9 mouse cellular contexts compared by ENCODE assay signal in genomic region chr17:64407255-64408011, GRCm38 (mm10).
DNase-seq lines count a peak whose midpoint lies in the region; ATAC-seq and TF ChIP-seq lines count a peak whose summit lies in the region.
"Had no signal": no experiment of that assay in that cellular context is flagged by ENCODE, and none has a peak within 500 bp of the region (broad histone marks: within the 10 kb centered on the region; RNA-seq: fewer than 3 reads in every experiment).

No protein-coding gene starts in this region.

- H3K9ac ChIP-seq in lung, embryonic 14.5 days: no peak overlapping the region
- H3K9ac ChIP-seq: intestine, embryonic 15.5 days; liver, embryonic 15.5 days had no signal

- H3K27ac ChIP-seq in lung, embryonic 14.5 days (ENCODE audit: low read depth): no peak overlapping the region
- peak overlapping the region; percentile 57 for H3K27ac ChIP-seq in embryonic facial prominence, embryonic 10.5 days (replicated peaks)
- H3K27ac ChIP-seq: intestine, embryonic 15.5 days; liver, embryonic 15.5 days had no signal

- TF ChIP-seq POLR2A in myocyte (IDR thresholded peaks at IDR 0.05; ENCODE audit: insufficient read length, low read depth): no peak

- TF ChIP-seq CTCF in lung, embryonic 14.5 days (IDR thresholded peaks at IDR 0.05; ENCODE audit: low read depth): no peak

- H3K9me3 ChIP-seq in lung, embryonic 14.5 days (ENCODE audit: low read depth, low read length): no peaks in the 10 kb centered on the region
- H3K9me3 ChIP-seq in embryonic facial prominence, embryonic 10.5 days: no peaks in the 10 kb centered on the region
- H3K9me3 ChIP-seq: intestine, embryonic 15.5 days; liver, embryonic 15.5 days had no signal

- H3K4me2 ChIP-seq in lung, embryonic 14.5 days: no peak overlapping the region
- peak overlapping the region; percentile 81 for H3K4me2 ChIP-seq in myocyte (ENCODE audit: low read depth)
- H3K4me2 ChIP-seq: intestine, embryonic 15.5 days; liver, embryonic 15.5 days had no signal

- no peak overlapping the region for H3ac ChIP-seq in myocyte (ENCODE audit: control insufficient read depth, insufficient read length)

- DNase-seq in lung, embryonic 14.5 days: peak; percentile 17
- DNase-seq in lung, adult 18-20 months: no peak
- DNase-seq in embryonic facial prominence, embryonic 10.5 days (ENCODE audit: low spot score): peak; percentile 43
- peak; percentile 36 to 54 for DNase-seq in layer of hippocampus, adult 8-10 months (ENCODE audit: low spot score in 2 of 2)
- DNase-seq in retina, embryonic 14.5 days (ENCODE audit: low spot score): no peak
- DNase-seq in urinary bladder, adult 18-20 months (ENCODE audit: low spot score in 2 of 2): no peak

- H3K36me3 ChIP-seq in lung, embryonic 14.5 days (ENCODE audit: insufficient read depth): no peaks in the 10 kb centered on the region
- no peaks in the 10 kb centered on the region for H3K36me3 ChIP-seq in embryonic facial prominence, embryonic 10.5 days (replicated peaks)
- no peaks in the 10 kb centered on the region for H3K36me3 ChIP-seq in myocyte (ENCODE audit: control insufficient read depth, insufficient read depth)
- H3K36me3 ChIP-seq: intestine, embryonic 15.5 days; liver, embryonic 15.5 days had no signal

- H3K79me2 ChIP-seq in myocyte (ENCODE audit: control insufficient read depth, insufficient read depth): no peaks in the 10 kb centered on the region

- no peak overlapping the region for H3K4me3 ChIP-seq in lung, embryonic 14.5 days (ENCODE audit: low read depth, low read length)
- H3K4me3 ChIP-seq in embryonic facial prominence, embryonic 10.5 days: no peak overlapping the region
- peak overlapping the region; percentile 1 for H3K4me3 ChIP-seq in myocyte
- H3K4me3 ChIP-seq: intestine, embryonic 15.5 days; liver, embryonic 15.5 days had no signal

- WGBS in lung, embryonic 14.5 days: 33% methylated on average over 13 of the region's 13 CpGs
- 52% methylated on average over 13 of the region's 13 CpGs for WGBS in embryonic facial prominence, embryonic 10.5 days

- no peaks in the 10 kb centered on the region for H3K4me1 ChIP-seq in lung, embryonic 14.5 days (ENCODE audit: insufficient read depth)
- H3K4me1 ChIP-seq in embryonic facial prominence, embryonic 10.5 days: peaks cover 11% of the 10 kb centered on the region
- H3K4me1 ChIP-seq: intestine, embryonic 15.5 days; liver, embryonic 15.5 days had no signal

- H3K27me3 ChIP-seq in lung, embryonic 14.5 days (ENCODE audit: insufficient read depth, low read length): no peaks in the 10 kb centered on the region
- H3K27me3 ChIP-seq in embryonic facial prominence, embryonic 10.5 days (replicated peaks; ENCODE audit: low read depth, poor library complexity, severe bottlenecking): no peaks in the 10 kb centered on the region
- H3K27me3 ChIP-seq in myocyte (ENCODE audit: control insufficient read depth, insufficient read depth, insufficient read length): no peaks in the 10 kb centered on the region
- H3K27me3 ChIP-seq: intestine, embryonic 15.5 days; liver, embryonic 15.5 days had no signal

- no peak for ATAC-seq in lung, embryonic 14.5 days (ENCODE audit: insufficient read depth)
- ATAC-seq: intestine, embryonic 15.5 days had no signal

TF ChIP-seq in myocyte, 11 proteins besides CTCF, POLR2A, EP300 and RAD21:
- TF ChIP-seq REST (IDR thresholded peaks at IDR 0.05; ENCODE audit: insufficient read depth, insufficient read length): no peak
- no peak for TF ChIP-seq SRF (IDR thresholded peaks at IDR 0.05; ENCODE audit: control insufficient read depth, insufficient read length, low read depth)
- no peak for TF ChIP-seq E2F4 (IDR thresholded peaks at IDR 0.05; ENCODE audit: insufficient read depth)
- no peak for TF ChIP-seq USF1 (IDR thresholded peaks at IDR 0.05; ENCODE audit: low read depth)
- TF ChIP-seq TCF3 (IDR thresholded peaks at IDR 0.05; ENCODE audit: insufficient read length, low read depth): no peak
- no peak for TF ChIP-seq POLR2AphosphoS2 (IDR thresholded peaks at IDR 0.05; ENCODE audit: insufficient read length, low read depth)
- no peak for TF ChIP-seq TCF12 (IDR thresholded peaks at IDR 0.05; ENCODE audit: insufficient read depth, poor library complexity, severe bottlenecking)
- TF ChIP-seq MYOG (IDR thresholded peaks at IDR 0.05; ENCODE audit: control insufficient read depth in 1 of 3, insufficient read depth in 1 of 3, insufficient read length in 2 of 3, low read depth in 2 of 3): no peak
- TF ChIP-seq MYOD1 (IDR thresholded peaks at IDR 0.05; ENCODE audit: control insufficient read depth in 1 of 3, insufficient read length in 2 of 3, low read depth in 2 of 3): no peak
- no peak for TF ChIP-seq MAX (IDR thresholded peaks at IDR 0.05; ENCODE audit: low read depth)
- TF ChIP-seq CEBPB (IDR thresholded peaks at IDR 0.05; ENCODE audit: insufficient read depth, poor library complexity, severe bottlenecking): no peak

Comparison
In these comparisons a context has a peak if more than half of its experiments do, and no peak if none do; other contexts are left out.
1. DNase-seq: peak in lung, embryonic 14.5 days (single experiment), embryonic facial prominence, embryonic 10.5 days (single experiment) and layer of hippocampus, adult 8-10 months (2 of 2); none in lung, adult 18-20 months (0 of 2), retina, embryonic 14.5 days (single experiment) and urinary bladder, adult 18-20 months (0 of 2).